Mouse (Mus musculus) spleen, adult 2 months (tissue): Measurements from ENCODE around the gene Pla2g4d. TPM values are rescaled to one million over a fixed set of nuclear protein-coding genes. Genes with fewer than 3 reads are reported as not detected.
"Not testable (repeated sequence)": the region's sequence is repeated elsewhere in the genome, so short reads cannot be mapped to it uniquely, and the experiment has no call there.

Experiments used
- DNase-seq, 2 experiments: peaks; one replicate each; pipeline versions ENCODE4 v3.0.0 to v3.0.0-alpha.2; 2012 to 2021; ENCODE audit warnings: low spot score in 2 of 2, low read depth in 1 of 2
- H3K27ac ChIP-seq: fragments of 200-500 bp; 2 replicates; pipeline ENCODE4 v1.5.1; 2012; ENCODE audit warnings: low read length, inconsistent platforms; ENCODE audit not compliant: insufficient read depth
- H3K27me3 ChIP-seq: fragments of 200-500 bp; 2 replicates; pipeline ENCODE4 v1.6.1; 2012; ENCODE audit warnings: mild to moderate bottlenecking, moderate library complexity, low read length, inconsistent platforms; ENCODE audit not compliant: control insufficient read depth, insufficient read depth
- H3K36me3 ChIP-seq: fragments of 200-500 bp; 2 replicates; pipeline ENCODE4 v1.6.1; 2012; ENCODE audit warnings: mild to moderate bottlenecking, low read length, inconsistent platforms; ENCODE audit not compliant: control insufficient read depth, insufficient read depth
- H3K4me1 ChIP-seq: fragments of 200-500 bp; 2 replicates; pipeline ENCODE4 v1.6.1; 2011; ENCODE audit warnings: inconsistent platforms; ENCODE audit not compliant: control insufficient read depth, insufficient read depth, insufficient read length
- H3K4me3 ChIP-seq: fragments of 200-500 bp; 2 replicates; pipeline ENCODE4 v1.5.1; 2011; ENCODE audit warnings: mild to moderate bottlenecking, inconsistent platforms; ENCODE audit not compliant: insufficient read depth, insufficient read length; ENCODE audit errors: extremely low read depth
- CTCF ChIP-seq: fragments of 200-500 bp; IDR thresholded peaks from 2 replicates; pipeline ENCODE4 v1.5.1; 2011; ENCODE audit warnings: mild to moderate bottlenecking, inconsistent platforms; ENCODE audit not compliant: insufficient read depth, insufficient read length, insufficient replicate concordance; ENCODE audit errors: extremely low read depth
- POLR2A ChIP-seq: fragments of 200-500 bp; IDR thresholded peaks from 2 replicates; pipeline ENCODE4 v1.6.1; 2011; ENCODE audit warnings: low read depth, low read length, inconsistent platforms
- WGBS: fragments of 180-500 bp; shearing (Covaris S2); methylation state at CpG from one replicate; pipeline ENCODE4 v1.1.7; 2018; 5-methylcytosine and 5-hydroxymethylcytosine counted together
- polyA plus RNA-seq: library from polyadenylated mRNA; depleted of rRNA; stranded (reverse); fragments of >200 nt; gene quantifications from 2 replicates; pipeline ENCODE4 v1.2.3, GENCODE M21; 2012; rRNA removed

Pla2g4d gene
- polyA plus RNA-seq, 1 experiment: 0.14 TPM

- no peaks in the 10 kb centered on the region for H3K36me3 ChIP-seq
- H3K27ac ChIP-seq: no peak overlapping the region
- TF ChIP-seq POLR2A (no peak), CTCF (no peak)
- no peaks in the 10 kb centered on the region for H3K4me1 ChIP-seq
- H3K4me3 ChIP-seq: no peak overlapping the region
- no peak for DNase-seq
- 79% methylated on average over 5 of the region's 5 CpGs for WGBS
- peaks cover 2% of the 10 kb centered on the region; the same call in 1 of the 2 replicates for H3K27me3 ChIP-seq
Observed at GRCm38 (mm10) chr2:120242791-120243467, 46.1 kb downstream of the Pla2g4d start.

- WGBS: 75% methylated on average over 9 of the region's 9 CpGs
- not testable (repeated sequence) for H3K4me1 ChIP-seq, DNase-seq, H3K4me3 ChIP-seq, H3K27me3 ChIP-seq, H3K36me3 ChIP-seq, H3K27ac ChIP-seq
Observed at GRCm38 (mm10) chr2:120238733-120239132, 50.3 kb downstream of the Pla2g4d start.

- 62% methylated on average over 5 of the region's 5 CpGs for WGBS
- DNase-seq: no peak
- no peak overlapping the region for H3K27ac ChIP-seq
- H3K4me3 ChIP-seq: no peak overlapping the region
- no peaks in the 10 kb centered on the region for H3K36me3 ChIP-seq
- no peaks in the 10 kb centered on the region for H3K27me3 ChIP-seq
- H3K4me1 ChIP-seq: no peaks in the 10 kb centered on the region
- TF ChIP-seq CTCF (no peak), POLR2A (no peak)
Observed at GRCm38 (mm10) chr2:120237784-120238183, 51.2 kb downstream of the Pla2g4d start.

GRCm38 (mm10) chr2:120235947-120236640 is 52.9 kb downstream of the Pla2g4d start:
- no peak for DNase-seq
- no peaks in the 10 kb centered on the region for H3K36me3 ChIP-seq
- no peak overlapping the region for H3K27ac ChIP-seq
- TF ChIP-seq POLR2A (no peak), CTCF (no peak)
- H3K4me1 ChIP-seq: no peaks in the 10 kb centered on the region
- H3K27me3 ChIP-seq: no peaks in the 10 kb centered on the region
- H3K4me3 ChIP-seq: no peak overlapping the region
- 90% methylated on average over 3 of the region's 3 CpGs for WGBS

GRCm38 (mm10) chr2:120235381-120235780 is 53.6 kb downstream of the Pla2g4d start:
- no peak for DNase-seq
- Histone ChIP-seq H3K4me3 (no peak overlapping the region), H3K27ac (no peak overlapping the region), H3K27me3 (no peaks in the 10 kb centered on the region), H3K36me3 (no peaks in the 10 kb centered on the region), H3K4me1 (no peaks in the 10 kb centered on the region)
- TF ChIP-seq CTCF (no peak), POLR2A (no peak)
- WGBS: 78% methylated on average over 3 of the region's 3 CpGs

GRCm38 (mm10) chr2:120231642-120232041 is 57.4 kb downstream of the Pla2g4d start:
- DNase-seq: no peak
- no peak for TF ChIP-seq CTCF
- TF ChIP-seq POLR2A: no peak
- H3K4me1 ChIP-seq: no peaks in the 10 kb centered on the region
- H3K27ac ChIP-seq: no peak overlapping the region
- 52% methylated on average over 3 of the region's 3 CpGs for WGBS
- no peak overlapping the region for H3K4me3 ChIP-seq
- H3K36me3 ChIP-seq: no peaks in the 10 kb centered on the region
- H3K27me3 ChIP-seq: no peaks in the 10 kb centered on the region

Other genes with a start within 250 kb of the Pla2g4d start
- 32.0 and 35.4 TPM in 2 replicates for gene Ehd4, start 134.6 kb downstream of the Pla2g4d start, polyA plus RNA-seq
- gene Pla2g4e, start 43.9 kb downstream of the Pla2g4d start, polyA plus RNA-seq: not detected in 2 replicates
- 0.49 and 1.1 TPM in 2 replicates for gene Pla2g4f, start 25.0 kb upstream of the Pla2g4d start, polyA plus RNA-seq
- 16.9 and 19.7 TPM in 2 replicates for gene Vps39, start 63.9 kb upstream of the Pla2g4d start, polyA plus RNA-seq
- 9.6 and 12.8 TPM in 2 replicates for gene Ganc, start 114.7 kb upstream of the Pla2g4d start, polyA plus RNA-seq
- 6.0 and 7.1 TPM in 2 replicates for gene Tmem87a, start 114.9 kb upstream of the Pla2g4d start, polyA plus RNA-seq
- 2.0 and 3.1 TPM in 2 replicates for gene Capn3, start 166.8 kb upstream of the Pla2g4d start, polyA plus RNA-seq